Mouse (Mus musculus) liver, embryonic 13.5 days (tissue): ENCODE data around the gene Nmd3. TPM values are rescaled to one million over a fixed set of nuclear protein-coding genes. Genes with fewer than 3 reads are reported as not detected.

Experiments used
- ATAC-seq: fragments of 200-750 bp; cut with Nextera tagmentation; 2 replicates; pipeline ENCODE4 v1.8.0; 2017; ENCODE audit warnings: low read depth, mild to moderate bottlenecking, moderate number of reproducible peaks, moderate library complexity
- DNase-seq: peaks from one replicate; pipeline ENCODE4 v3.0.0; 2022
- H3K27ac ChIP-seq: fragments of 300-500 bp; sonication (generic); 2 replicates; pipeline ENCODE4 v1.5.1; 2015; ENCODE audit warnings: moderate library complexity, mild to moderate bottlenecking, inconsistent platforms
- H3K27me3 ChIP-seq: fragments of 300-500 bp; sonication (generic); 2 replicates; pipeline ENCODE4 v1.6.1; 2015; ENCODE audit warnings: mild to moderate bottlenecking, inconsistent platforms
- H3K36me3 ChIP-seq: fragments of 300-500 bp; sonication (generic); 2 replicates; pipeline ENCODE4 v1.6.1; 2015; ENCODE audit warnings: mild to moderate bottlenecking, inconsistent platforms
- H3K4me1 ChIP-seq: fragments of 300-500 bp; sonication (generic); replicated peaks from 2 replicates; pipeline ENCODE4 v1.6.1; 2015; ENCODE audit warnings: inconsistent platforms
- H3K4me2 ChIP-seq: fragments of 300-500 bp; sonication (generic); 2 replicates; pipeline ENCODE4 v1.6.1; 2015; ENCODE audit warnings: inconsistent platforms, mild to moderate bottlenecking, moderate library complexity
- H3K4me3 ChIP-seq: fragments of 300-500 bp; sonication (generic); replicated peaks from 2 replicates; pipeline ENCODE4 v1.5.1; 2015; ENCODE audit warnings: mild to moderate bottlenecking, inconsistent platforms
- H3K9ac ChIP-seq: fragments of 300-500 bp; sonication (generic); 2 replicates; pipeline ENCODE4 v1.6.1; 2015; ENCODE audit warnings: mild to moderate bottlenecking, inconsistent platforms
- H3K9me3 ChIP-seq: fragments of 300-500 bp; sonication (generic); replicated peaks from 2 replicates; pipeline ENCODE4 v1.6.1; 2016; ENCODE audit warnings: inconsistent platforms
- WGBS: fragments of 180-500 bp; shearing (Covaris S2); methylation state at CpG from one replicate; pipeline ENCODE4 v1.1.7; 2015; ENCODE audit not compliant: insufficient replicate concordance; 5-methylcytosine and 5-hydroxymethylcytosine counted together
- polyA plus RNA-seq: library from polyadenylated mRNA; unstranded; fragments of >200 nt; fragmentation: Nextera tagmentation; extraction: Ambion mirVana; gene quantifications from 2 replicates; pipeline ENCODE4 v1.2.1, GENCODE M21; 2015

Gene Nmd3
- polyA plus RNA-seq, 1 experiment from 2014 or later, result 114 TPM

DNA sequence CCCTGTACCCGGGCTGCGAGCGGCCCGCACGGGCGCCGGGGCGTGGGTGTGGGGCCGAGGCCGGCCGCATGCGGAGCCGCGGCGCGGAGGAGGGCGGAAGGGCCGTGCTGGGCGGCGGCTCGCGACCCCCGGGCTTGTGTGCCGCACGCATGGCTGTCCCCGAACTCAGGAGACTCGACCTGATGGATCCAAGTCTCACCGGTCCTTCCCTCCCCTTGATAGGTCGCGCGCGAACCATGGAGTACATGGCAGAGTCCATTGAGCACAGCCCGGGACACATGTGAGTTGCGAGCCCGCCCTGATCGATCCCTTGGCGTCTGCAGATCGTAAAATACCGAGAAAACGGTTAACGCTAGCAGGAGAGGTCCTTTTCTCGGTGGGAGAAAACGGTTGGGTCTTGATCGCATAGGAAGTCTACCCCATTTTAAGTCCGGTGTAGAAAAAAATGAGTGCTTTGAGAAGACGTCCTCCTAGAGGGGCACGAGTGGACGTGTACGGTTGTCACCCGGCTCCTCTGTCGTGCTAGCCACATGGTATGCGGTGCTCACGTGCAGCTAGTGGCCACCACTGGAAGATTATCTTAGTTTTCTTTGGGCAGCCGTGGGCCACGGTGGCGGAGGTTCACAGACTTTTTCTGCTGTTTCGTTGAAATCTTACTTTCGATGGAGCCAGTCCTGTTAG lies 542 bp downstream of the Nmd3 start:
- WGBS, result under 1% methylated on average over 56 of the region's 58 CpGs
- H3K27me3 ChIP-seq, result no peaks in the 10 kb centered on the region
- H3K4me1 ChIP-seq, result peaks cover 19% of the 10 kb centered on the region
- peak; percentile 48 for DNase-seq
- peak overlapping the region; percentile 92 for H3K9ac ChIP-seq
- no peaks in the 10 kb centered on the region for H3K9me3 ChIP-seq
- H3K36me3 ChIP-seq, result peaks cover 18% of the 10 kb centered on the region
- peak overlapping the region; percentile 86 for H3K4me3 ChIP-seq
- H3K4me2 ChIP-seq, result peak overlapping the region; percentile 78
- peak overlapping the region; percentile 86 for H3K27ac ChIP-seq
- ATAC-seq, result peak; percentile 70

DNA sequence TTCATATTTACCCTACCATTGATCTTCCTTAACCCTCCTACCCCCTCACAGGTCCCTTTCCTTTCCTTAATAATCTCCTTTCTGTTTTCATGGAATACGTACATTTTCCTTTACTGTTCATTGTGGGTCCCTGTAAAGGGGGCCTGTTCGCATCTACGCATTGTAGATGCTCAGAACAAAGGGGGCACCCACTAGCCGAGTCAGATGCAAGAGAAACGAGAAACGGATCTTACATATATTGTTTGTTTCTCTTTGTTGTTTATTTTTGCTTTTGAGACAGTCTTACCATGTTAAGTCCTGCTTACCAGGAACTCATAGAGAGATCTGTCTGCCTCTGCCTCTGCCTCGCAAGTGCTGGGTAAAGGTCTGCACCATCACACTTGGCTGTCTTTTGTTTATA lies 1.4 kb downstream of the Nmd3 start:
- peak overlapping the region; percentile 92 for H3K9ac ChIP-seq
- 20% methylated on average over 7 of the region's 7 CpGs for WGBS
- H3K4me2 ChIP-seq, result peak overlapping the region; percentile 78
- no peaks in the 10 kb centered on the region for H3K9me3 ChIP-seq
- H3K4me1 ChIP-seq, result peaks cover 19% of the 10 kb centered on the region
- no peaks in the 10 kb centered on the region for H3K27me3 ChIP-seq
- ATAC-seq (no peak), DNase-seq (no peak)
- H3K36me3 ChIP-seq, result peaks cover 22% of the 10 kb centered on the region
- peak overlapping the region; percentile 86 for H3K4me3 ChIP-seq
- 0 out of 2 replicates have a peak overlapping the region, but pooled peaks have one; percentile 21 for H3K27ac ChIP-seq

DNA sequence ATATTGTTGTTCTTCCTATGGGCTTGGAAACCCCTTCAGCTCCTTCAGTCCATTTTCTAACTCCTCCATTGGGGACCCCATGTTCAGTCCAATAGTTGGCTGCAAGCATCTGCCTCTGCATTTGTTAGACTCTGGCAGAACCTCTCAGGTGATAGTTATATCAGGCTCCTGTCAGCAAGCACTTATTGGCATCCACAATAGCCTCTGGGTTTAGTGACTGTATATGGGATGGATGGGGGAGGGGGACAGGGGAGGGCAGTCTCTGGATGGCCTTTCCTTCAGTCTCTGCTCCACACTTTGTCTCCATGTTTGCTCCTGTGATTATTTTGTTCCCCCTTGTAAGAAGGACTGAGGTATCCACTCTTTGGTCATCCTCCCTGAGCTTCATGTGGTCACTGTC lies 9.1 kb downstream of the Nmd3 start:
- Histone ChIP-seq H3K9me3 (no peaks in the 10 kb centered on the region), H3K4me1 (no peaks in the 10 kb centered on the region), H3K9ac (no peak overlapping the region), H3K4me3 (no peak overlapping the region), H3K4me2 (no peak overlapping the region), H3K27ac (no peak overlapping the region), H3K36me3 (peaks cover 66% of the 10 kb centered on the region), H3K27me3 (no peaks in the 10 kb centered on the region)
- ATAC-seq (no peak), DNase-seq (no peak)

DNA sequence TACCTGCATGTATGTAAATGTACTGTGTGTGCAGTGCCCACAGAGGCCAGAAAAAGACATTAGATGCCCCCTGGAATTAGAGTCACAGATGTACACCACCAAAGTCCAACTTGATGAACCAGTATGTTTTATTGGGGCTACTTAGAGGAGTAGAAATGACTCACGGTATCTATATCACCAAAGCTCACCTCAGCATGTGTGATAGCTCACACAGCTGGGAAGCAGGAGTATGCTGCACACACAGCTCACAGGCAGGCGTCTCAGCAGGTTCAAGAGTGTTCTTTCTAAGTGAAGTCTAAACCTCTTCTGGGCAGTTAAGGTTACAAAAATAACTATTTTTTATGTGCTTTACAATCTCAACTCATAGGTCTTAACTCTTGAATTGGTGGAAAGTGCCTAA lies 12.2 kb downstream of the Nmd3 start:
- Histone ChIP-seq H3K9ac (no peak overlapping the region), H3K27ac (no peak overlapping the region), H3K27me3 (no peaks in the 10 kb centered on the region), H3K4me2 (no peak overlapping the region), H3K4me3 (no peak overlapping the region), H3K4me1 (no peaks in the 10 kb centered on the region), H3K36me3 (peaks cover 64% of the 10 kb centered on the region), H3K9me3 (no peaks in the 10 kb centered on the region)
- DNase-seq (no peak), ATAC-seq (no peak)
- 80% methylated on average over 2 of the region's 2 CpGs for WGBS

DNA sequence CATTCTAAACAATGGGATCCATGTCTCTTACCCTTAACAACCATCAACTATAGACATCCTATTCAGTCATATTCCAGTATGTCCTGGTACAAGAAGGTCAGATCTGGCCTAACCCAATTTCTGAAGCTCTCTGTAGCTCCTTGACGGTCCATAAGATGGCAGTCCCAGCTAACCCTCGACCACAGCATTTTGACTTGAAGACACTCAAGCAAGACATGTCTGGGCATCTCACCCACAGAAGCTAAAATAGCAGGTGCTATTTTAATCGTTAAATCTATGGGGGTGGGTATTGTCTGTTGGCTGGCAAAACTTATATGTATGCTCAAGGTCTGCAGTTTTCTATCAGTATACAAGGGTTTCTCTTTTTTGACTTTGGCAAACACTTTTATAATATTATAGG lies 33.4 kb downstream of the Nmd3 start:
- ATAC-seq (no peak), DNase-seq (no peak)
- Histone ChIP-seq H3K4me2 (no peak overlapping the region), H3K4me3 (no peak overlapping the region), H3K36me3 (peaks cover 62% of the 10 kb centered on the region), H3K9ac (no peak overlapping the region), H3K4me1 (no peaks in the 10 kb centered on the region), H3K27ac (no peak overlapping the region), H3K27me3 (no peaks in the 10 kb centered on the region), H3K9me3 (no peaks in the 10 kb centered on the region)
- 69% methylated on average over 3 of the region's 3 CpGs for WGBS

DNA sequence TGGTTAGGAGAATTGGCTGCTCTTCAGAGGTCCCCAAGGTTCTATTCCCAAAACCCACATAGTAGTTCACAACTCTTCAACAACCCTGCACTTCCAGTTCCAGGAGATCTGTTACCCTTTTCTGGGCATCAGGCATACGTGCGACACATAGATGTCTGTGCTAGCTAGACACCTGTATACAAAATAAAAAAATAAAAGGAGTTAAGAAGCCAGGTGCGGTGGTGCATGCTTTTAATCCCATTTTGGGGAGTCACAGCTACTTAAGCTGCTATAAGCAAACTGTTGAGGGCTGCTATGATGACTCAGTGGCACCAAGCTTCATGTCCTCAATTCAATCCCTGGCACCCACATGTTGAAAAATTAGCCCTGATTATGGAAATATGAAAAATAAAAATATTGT lies 34.2 kb downstream of the Nmd3 start:
- Histone ChIP-seq H3K27me3 (no peaks in the 10 kb centered on the region), H3K4me3 (no peak overlapping the region), H3K36me3 (peaks cover 55% of the 10 kb centered on the region), H3K9ac (no peak overlapping the region), H3K27ac (no peak overlapping the region), H3K9me3 (no peaks in the 10 kb centered on the region), H3K4me1 (no peaks in the 10 kb centered on the region), H3K4me2 (no peak overlapping the region)
- ATAC-seq (no peak), DNase-seq (no peak)
- WGBS, result 78% methylated on average over 3 of the region's 3 CpGs

DNA sequence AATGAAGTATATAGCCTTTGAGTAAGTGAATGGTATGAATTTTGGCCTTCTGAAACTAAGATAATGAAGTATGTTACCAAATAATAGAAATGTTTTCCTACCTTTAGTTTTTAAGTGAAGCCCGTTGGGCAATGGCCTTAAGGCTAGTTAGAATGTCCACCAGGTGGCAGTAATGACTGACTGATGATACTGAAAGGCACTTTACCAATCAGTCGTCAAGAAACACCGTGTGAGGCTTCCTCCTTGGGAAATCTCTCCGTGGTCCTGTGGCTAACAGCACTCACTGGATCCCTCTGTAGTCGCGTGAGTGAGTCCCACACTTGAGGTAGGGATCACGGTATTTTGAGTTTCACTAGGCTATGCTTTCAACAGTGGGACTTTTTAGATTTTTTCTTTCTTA lies 34.7 kb downstream of the Nmd3 start:
- Histone ChIP-seq H3K9me3 (no peaks in the 10 kb centered on the region), H3K4me2 (no peak overlapping the region), H3K27ac (no peak overlapping the region), H3K36me3 (peaks cover 51% of the 10 kb centered on the region), H3K4me1 (no peaks in the 10 kb centered on the region), H3K27me3 (no peaks in the 10 kb centered on the region), H3K9ac (no peak overlapping the region), H3K4me3 (no peak overlapping the region)
- 29% methylated on average over 7 of the region's 7 CpGs for WGBS
- DNase-seq, result no peak
- no peak for ATAC-seq

DNA sequence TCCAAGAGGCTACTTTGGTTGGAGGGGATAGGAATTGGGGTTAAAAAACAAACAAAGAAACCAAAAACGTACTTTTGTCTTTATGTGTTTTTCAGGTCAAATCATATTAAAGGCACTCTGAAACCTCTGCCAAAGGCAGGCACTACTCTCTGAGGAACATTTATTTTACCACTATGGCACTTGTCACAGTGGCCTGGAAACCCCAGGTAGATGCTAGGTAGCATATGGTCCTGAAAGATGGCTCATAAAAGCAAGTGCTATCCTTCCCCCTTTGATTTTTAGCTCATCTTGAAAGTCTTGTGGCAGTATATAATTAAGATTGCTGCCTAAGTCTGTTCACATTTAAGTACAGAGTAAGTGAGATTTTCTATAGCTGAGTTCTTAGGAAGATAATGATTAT lies 35.7 kb downstream of the Nmd3 start:
- Histone ChIP-seq H3K4me2 (no peak overlapping the region), H3K4me1 (no peaks in the 10 kb centered on the region), H3K9ac (no peak overlapping the region), H3K27me3 (no peaks in the 10 kb centered on the region), H3K36me3 (peaks cover 50% of the 10 kb centered on the region), H3K4me3 (no peak overlapping the region), H3K9me3 (no peaks in the 10 kb centered on the region), H3K27ac (no peak overlapping the region)
- DNase-seq (no peak), ATAC-seq (no peak)
- WGBS, result 80% methylated on average over 1 of the region's 1 CpGs

DNA sequence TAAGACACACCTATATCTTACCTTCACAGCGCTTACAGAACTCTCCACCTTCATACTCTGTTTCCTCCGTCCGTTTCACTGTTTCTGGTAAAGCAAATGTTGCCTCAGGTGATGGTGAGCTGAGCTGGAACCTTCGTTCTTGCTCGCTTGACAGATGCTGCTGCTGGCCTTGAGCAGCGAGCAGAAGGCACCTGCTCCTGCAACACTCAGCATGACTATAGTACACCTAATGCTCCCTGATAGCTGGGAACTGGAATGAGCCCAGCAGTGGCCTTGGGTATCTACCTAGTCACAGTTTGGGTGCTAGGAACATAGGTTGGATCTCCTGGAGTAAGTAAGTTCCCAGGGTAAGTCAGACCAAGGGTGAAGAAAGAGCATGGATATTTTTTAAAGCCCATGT lies 38.3 kb downstream of the Nmd3 start:
- DNase-seq (no peak), ATAC-seq (no peak)
- WGBS, result 81% methylated on average over 6 of the region's 6 CpGs

DNA sequence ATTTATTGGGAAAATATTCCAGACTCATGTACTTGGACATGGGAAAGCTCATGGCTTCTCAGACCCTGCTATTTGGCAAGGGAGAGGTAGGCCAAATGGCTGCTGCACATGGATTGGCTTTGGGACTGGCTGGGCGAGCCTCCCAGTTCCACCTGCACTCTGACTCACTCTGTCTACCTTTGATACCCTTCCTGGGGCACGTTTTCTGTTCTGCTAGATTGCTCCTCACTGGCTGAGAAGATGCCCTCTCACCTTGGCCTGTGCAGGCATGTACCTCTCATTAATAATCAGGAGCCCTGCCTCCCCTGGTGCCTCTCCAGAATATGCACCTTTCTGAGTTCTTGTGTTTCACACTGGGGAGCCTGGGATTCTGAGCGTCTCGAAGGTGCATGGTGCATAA lies 39.4 kb downstream of the Nmd3 start:
- no peaks in the 10 kb centered on the region for H3K4me1 ChIP-seq
- no peak overlapping the region for H3K4me3 ChIP-seq
- H3K9ac ChIP-seq, result no peak overlapping the region
- no peaks in the 10 kb centered on the region for H3K27me3 ChIP-seq
- 67% methylated on average over 4 of the region's 4 CpGs for WGBS
- no peak overlapping the region for H3K27ac ChIP-seq
- H3K4me2 ChIP-seq, result no peak overlapping the region
- DNase-seq (no peak), ATAC-seq (no peak)
- no peaks in the 10 kb centered on the region for H3K9me3 ChIP-seq
- peaks cover 29% of the 10 kb centered on the region for H3K36me3 ChIP-seq

More for the DNA sequence above, 38.3 kb downstream of the Nmd3 start:
- no peak overlapping the region for H3K9ac ChIP-seq
- H3K27me3 ChIP-seq, result no peaks in the 10 kb centered on the region
- H3K9me3 ChIP-seq, result no peaks in the 10 kb centered on the region
- H3K4me2 ChIP-seq, result no peak overlapping the region
- H3K27ac ChIP-seq, result no peak overlapping the region
- H3K36me3 ChIP-seq, result peaks cover 34% of the 10 kb centered on the region
- no peak overlapping the region for H3K4me3 ChIP-seq
- no peaks in the 10 kb centered on the region for H3K4me1 ChIP-seq

DNA sequence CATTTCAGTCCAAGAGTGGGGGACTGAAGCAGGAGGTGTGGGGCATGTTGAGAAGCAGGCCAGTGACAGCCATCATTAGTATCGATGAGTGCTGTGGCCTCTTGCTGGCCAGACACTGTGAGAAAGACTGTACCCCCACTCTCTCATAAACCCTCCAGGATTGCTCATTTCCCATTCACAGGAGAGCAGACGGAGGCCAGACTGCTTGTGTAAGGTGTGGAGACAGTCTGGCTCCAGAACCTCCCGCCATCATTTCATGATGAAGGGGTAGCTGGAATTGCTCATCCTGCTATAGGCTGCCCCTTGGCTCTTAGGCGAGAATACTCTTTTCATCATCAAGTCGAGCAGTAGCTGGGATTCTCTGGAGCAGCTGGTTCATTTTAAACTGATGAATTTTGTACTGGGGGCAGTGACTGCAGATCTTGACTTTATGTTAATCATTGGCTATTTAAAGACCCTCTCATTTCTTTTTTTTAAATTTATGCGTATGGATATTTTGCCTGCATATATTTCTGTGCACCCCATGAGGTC lies 41.1 kb downstream of the Nmd3 start:
- Histone ChIP-seq H3K9me3 (no peaks in the 10 kb centered on the region), H3K4me2 (no peak overlapping the region), H3K27me3 (no peaks in the 10 kb centered on the region), H3K4me3 (no peak overlapping the region), H3K4me1 (no peaks in the 10 kb centered on the region), H3K36me3 (peaks cover 22% of the 10 kb centered on the region), H3K9ac (no peak overlapping the region), H3K27ac (no peak overlapping the region)
- ATAC-seq, result no peak
- 76% methylated on average over 6 of the region's 6 CpGs for WGBS
- DNase-seq, result no peak
